Mouse (Mus musculus) bone marrow macrophage, adult 2 months (primary cell): Measurements from ENCODE around the gene Apbb2.

Experiments
- CTCF ChIP-seq: IDR thresholded peaks from 2 replicates; pipeline ENCODE4 v1.5.1; 2012; ENCODE audit warnings: low read depth, mild to moderate bottlenecking, low read length, moderate library complexity
- POLR2A ChIP-seq: IDR thresholded peaks from 2 replicates; pipeline ENCODE4 v1.6.1; 2012; ENCODE audit warnings: mild to moderate bottlenecking, low read depth, low read length, borderline replicate concordance

- TF ChIP-seq CTCF (no peak), POLR2A (no peak)
These were observed 32.3 kb downstream of the Apbb2 start for GRCm38 (mm10) chr5:66586236-66586745.
